Mouse (Mus musculus): ENCODE measurements around the gene Cdc42ep5.

GRCm38 (mm10) chr7:4154356-4154755 is 10.3 kb downstream of the Cdc42ep5 start:
- TF ChIP-seq CTCF (IDR thresholded peaks at IDR 0.05; ENCODE audit: insufficient read depth, low read depth, low read length) = no peak
- no peak for TF ChIP-seq POLR2A (IDR thresholded peaks at IDR 0.05; ENCODE audit: insufficient read depth, low read depth, low read length)
